Mouse (Mus musculus) neutrophil, adult 5-6 weeks (primary cell): ENCODE measurements around the gene Elmo1. TPM values are rescaled to one million over a fixed set of nuclear protein-coding genes. Genes with fewer than 3 reads are reported as not detected.

Experiments
- ATAC-seq: fragments of 151-379, 151-347 bp; 2 replicates; pipeline ENCODE4 v1.8.0; 2017; ENCODE audit warnings: mild to moderate bottlenecking, moderate TSS enrichment; ENCODE audit not compliant: insufficient number of reproducible peaks, poor library complexity, low FRiP score, severe bottlenecking; ENCODE audit errors: extremely low read depth
- total RNA-seq: library from RNA; stranded (forward); fragments of 200-1000 nt; gene quantifications from 2 replicates; pipeline ENCODE4 v1.2.3, GENCODE M21; 2017

Elmo1 gene
- total RNA-seq, 1 experiment from 2014 or later = 117 TPM

DNA sequence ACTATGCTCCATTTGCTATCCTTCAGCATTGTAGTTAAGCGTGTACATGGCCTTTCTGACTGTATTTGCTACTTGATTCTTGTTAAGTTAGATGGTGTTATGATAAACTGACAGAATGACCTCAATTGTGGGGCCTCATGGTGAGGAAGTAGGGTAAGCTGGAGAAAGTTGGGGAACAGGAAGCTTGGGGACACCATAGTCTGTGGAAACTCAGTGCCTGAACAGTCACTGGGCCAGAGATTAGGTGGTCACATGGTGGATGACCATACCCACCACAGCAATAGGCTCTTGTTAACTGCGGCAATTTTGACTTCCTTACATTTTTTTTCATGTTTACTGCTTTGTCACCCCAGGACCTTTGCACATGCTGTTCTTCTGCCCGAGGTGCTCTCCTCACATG is 1.9 kb downstream of the Elmo1 start:
- peak; percentile 50 for ATAC-seq

DNA sequence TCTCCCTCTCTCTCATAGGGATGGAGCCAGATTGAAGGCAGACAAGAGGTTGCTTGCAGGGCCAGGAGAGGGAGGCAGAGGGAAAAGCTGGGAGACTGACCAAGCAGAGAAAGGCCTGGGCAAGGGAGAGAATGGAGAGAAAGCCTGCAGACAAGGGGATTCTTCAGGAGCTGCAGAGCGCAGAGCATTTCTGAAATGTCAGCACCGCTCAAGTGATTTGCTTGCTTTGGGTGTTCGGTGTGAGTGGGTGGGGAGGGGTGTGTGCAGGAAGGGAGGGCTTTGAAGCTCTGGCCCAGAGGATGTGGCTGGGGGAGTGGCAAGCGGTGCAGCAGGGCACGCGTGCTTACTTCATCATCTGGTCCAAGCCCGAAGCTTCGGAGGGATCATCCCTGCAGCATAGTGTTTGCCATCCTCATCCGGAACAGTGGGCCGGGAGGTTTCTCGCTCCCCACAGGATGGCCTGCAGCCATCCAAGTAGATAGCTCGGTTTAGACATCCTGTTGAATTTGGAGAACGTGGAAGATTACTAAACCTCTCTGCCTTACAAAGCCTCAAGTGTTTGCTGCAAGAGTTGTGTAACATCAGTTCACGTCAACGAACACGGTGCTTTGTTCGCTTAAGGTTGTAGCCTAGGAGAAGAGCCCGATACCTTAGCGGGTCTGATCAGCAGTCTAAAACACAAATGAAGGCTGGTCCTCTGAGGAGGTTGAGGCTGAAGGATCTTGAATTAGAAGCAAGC is 3.1 kb downstream of the Elmo1 start:
- peak; percentile 53 for ATAC-seq

DNA sequence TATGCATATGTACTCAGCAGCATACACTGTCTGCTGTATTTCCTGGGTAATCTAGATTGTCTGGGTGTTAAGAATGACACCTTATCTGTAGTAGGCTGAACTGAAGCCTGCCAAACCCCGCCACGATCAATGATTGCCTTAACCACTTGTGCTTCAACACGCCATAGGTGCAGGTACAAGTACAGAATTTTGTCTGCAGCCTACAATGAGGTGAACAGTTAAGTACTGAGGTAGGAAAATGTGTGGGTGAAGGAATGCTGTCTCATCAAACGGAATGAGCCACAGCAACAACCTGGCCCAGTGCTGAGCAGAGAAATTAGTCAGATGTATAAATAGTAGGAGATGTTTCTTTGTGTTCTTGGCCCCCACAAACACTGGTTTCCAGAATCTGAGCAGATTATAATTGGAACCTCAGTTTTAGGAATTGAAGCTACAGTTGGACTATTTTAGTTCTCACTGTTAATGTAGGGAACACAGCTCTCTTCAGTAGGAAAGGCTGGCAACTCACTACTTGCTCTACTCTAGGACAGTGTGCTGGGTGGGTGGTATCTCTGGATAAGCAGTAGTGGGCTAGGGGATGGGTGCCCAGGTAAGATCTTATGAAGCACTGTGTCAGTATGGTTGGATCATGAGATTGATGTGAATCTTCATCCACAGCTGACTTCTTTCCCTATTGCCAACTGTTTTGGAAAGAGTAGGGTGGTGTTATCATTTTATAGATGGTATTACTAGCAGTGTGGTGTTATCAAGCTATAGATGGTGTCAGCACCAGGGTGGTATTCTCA is 4.7 kb downstream of the Elmo1 start:
- no peak for ATAC-seq

DNA sequence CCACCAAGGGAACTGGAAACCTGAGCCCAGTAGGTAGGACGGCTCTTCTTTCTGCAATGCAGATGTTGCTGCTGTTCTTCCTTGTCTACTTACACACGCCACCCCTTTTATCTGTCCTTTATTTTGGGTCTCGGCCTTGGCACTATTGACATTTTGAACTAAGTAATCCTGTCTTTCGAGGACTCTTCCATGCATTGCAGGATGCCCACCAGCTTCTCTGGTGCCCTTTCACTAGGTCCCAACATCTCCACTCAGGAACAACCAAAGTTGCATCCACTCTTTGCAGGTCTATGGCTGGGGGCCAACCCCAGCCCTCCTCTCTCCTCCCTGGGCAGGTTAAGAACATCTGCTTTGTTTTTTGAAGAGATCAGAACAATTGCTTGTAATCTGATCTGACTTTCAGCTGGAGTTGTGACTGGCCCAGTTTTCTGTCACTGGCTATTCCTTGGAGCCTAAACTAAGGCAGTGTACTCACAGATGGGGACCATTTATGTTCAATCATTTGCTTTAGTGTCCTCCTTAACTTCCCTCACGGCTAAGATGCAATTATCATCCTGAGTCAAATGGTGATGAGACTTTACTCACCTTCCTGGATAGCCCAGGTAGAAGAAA is 6.7 kb downstream of the Elmo1 start:
- no peak for ATAC-seq

DNA sequence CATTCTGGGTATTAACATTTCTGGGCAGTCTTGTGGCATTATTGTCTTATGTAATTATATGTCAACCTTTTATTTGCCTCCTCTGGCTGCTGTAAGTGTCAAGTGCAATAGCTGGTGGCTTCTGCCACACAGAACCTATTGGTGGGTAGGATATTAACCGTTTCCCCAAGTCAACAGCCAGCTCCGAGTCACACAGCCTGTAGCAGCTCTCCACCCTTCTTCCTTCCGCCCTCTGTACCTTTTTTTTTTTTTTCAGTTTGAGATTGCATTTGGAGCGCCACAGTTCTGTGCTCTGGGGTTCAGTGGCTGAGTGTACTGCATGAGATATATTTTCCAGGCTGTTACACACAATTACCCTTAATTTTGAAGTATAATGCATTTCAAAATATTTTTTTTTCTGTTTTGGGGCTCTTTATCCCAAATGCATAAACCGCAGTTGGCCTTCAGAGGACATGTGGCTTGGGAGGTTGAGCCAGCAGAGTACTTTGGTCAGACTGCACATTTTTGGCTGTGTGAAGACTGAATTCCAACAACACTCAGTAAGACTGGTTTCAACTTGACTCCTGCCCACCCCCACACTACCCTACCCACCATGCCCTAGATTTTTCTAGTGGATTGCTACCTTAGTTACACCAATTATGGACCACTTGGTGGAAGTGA is 7.7 kb downstream of the Elmo1 start:
- no peak for ATAC-seq

DNA sequence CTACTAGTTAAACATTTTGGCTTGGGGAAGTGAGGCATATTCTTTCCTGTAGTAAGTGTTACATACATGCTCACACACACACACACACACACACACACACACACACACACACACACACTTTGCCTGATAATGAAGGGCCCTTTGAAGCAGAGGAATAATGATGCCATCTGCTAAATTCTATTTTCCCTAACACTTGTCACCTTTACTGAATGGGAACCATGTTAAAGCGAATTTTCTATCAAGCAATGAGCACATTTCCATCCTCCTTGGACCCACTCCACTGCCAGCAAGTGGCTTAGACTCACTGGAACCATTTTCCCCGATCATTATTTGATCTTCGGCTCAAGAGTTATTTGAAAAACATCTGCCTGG is 8.2 kb downstream of the Elmo1 start:
- ATAC-seq = no peak

DNA sequence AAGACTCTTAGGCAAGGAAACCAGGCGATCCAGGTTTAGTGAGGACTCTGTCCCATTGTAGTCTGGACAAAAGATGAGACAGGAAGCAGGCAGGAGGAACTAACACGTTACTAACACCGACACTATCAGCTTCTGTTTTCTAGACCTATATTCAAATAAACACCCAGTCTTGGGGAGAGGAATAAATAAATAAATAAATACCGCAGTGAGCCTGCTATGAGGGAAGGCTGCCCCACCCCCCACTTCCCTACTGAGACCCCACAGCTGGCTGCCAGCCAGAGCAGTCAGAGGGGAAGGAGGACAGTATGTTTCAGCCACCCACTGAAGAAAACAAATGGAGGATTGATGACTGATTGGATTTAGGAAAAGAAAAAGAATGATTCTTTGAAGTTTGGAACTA is 9.2 kb downstream of the Elmo1 start:
- no peak for ATAC-seq

GRCm38 (mm10) chr13:20100357-20100756 is 10.0 kb downstream of the Elmo1 start:
- ATAC-seq = no peak

- ATAC-seq = no peak
Observed at GRCm38 (mm10) chr13:20101691-20102090, 11.3 kb downstream of the Elmo1 start.

- ATAC-seq = no peak
Observed at GRCm38 (mm10) chr13:20104791-20105190, 14.4 kb downstream of the Elmo1 start.

GRCm38 (mm10) chr13:20105996-20106395 is 15.6 kb downstream of the Elmo1 start:
- no peak for ATAC-seq

GRCm38 (mm10) chr13:20107953-20108498 is 17.6 kb downstream of the Elmo1 start:
- ATAC-seq = no peak

GRCm38 (mm10) chr13:20108956-20109355 is 18.6 kb downstream of the Elmo1 start:
- no peak for ATAC-seq

- ATAC-seq = no peak
Observed at GRCm38 (mm10) chr13:20109446-20109845, 19.1 kb downstream of the Elmo1 start.

- no peak for ATAC-seq
Observed at GRCm38 (mm10) chr13:20109987-20110680, 19.7 kb downstream of the Elmo1 start.

- ATAC-seq = 0 out of 2 replicates have a peak, but pooled peaks have one; percentile 31
Observed at GRCm38 (mm10) chr13:20111256-20111800, 20.9 kb downstream of the Elmo1 start.

GRCm38 (mm10) chr13:20115131-20115907 is 24.9 kb downstream of the Elmo1 start:
- ATAC-seq = no peak

GRCm38 (mm10) chr13:20116019-20116418 is 25.6 kb downstream of the Elmo1 start:
- ATAC-seq = no peak
